Mouse (Mus musculus) heart, adult 2 months (tissue): Measurements from ENCODE around the gene Car9. TPM values are rescaled to one million over a fixed set of nuclear protein-coding genes. Genes with fewer than 3 reads are reported as not detected.

Source experiments
- DNase-seq, 2 experiments: peaks; one replicate each; pipeline ENCODE4 v3.0.0; 2021
- H3K27ac ChIP-seq: fragments of 200-600 bp; 2 replicates; pipeline ENCODE4 v1.8.1; 2022
- H3K27me3 ChIP-seq: fragments of 200-500 bp; 2 replicates; pipeline ENCODE4 v1.6.1; 2012; ENCODE audit warnings: mild to moderate bottlenecking, low read length, inconsistent platforms, mixed read lengths; ENCODE audit not compliant: control insufficient read depth, insufficient read depth
- H3K36me3 ChIP-seq: fragments of 200-500 bp; 2 replicates; pipeline ENCODE4 v1.6.1; 2012; ENCODE audit warnings: low read length, inconsistent platforms; ENCODE audit not compliant: control insufficient read depth, insufficient read depth
- H3K4me1 ChIP-seq: fragments of 200-500 bp; 2 replicates; pipeline ENCODE4 v1.6.1; 2011; ENCODE audit warnings: low read length; ENCODE audit not compliant: control insufficient read depth, insufficient read depth
- H3K4me3 ChIP-seq: fragments of 200-600 bp; 2 replicates; pipeline ENCODE4 v1.8.1; 2022
- H3K79me2 ChIP-seq: fragments of 200-500 bp; replicated peaks from 2 replicates; pipeline ENCODE4 v1.6.1; 2012; ENCODE audit warnings: mild to moderate bottlenecking, inconsistent platforms, low read length, moderate library complexity, mixed read lengths; ENCODE audit not compliant: control insufficient read depth, insufficient read depth
- H3K9ac ChIP-seq: fragments of 200-500 bp; 2 replicates; pipeline ENCODE4 v1.6.1; 2012; ENCODE audit warnings: low read depth, mild to moderate bottlenecking, control low read depth, inconsistent platforms, low read length, mixed read lengths
- CTCF ChIP-seq: fragments of 200-600 bp; IDR thresholded peaks from 2 replicates; pipeline ENCODE4 v1.8.1; 2022; ENCODE audit warnings: antibody characterized with exemption, mild to moderate bottlenecking, moderate library complexity
- EP300 ChIP-seq: fragments of 200-500 bp; IDR thresholded peaks from 2 replicates; pipeline ENCODE4 v1.6.1; 2011; ENCODE audit warnings: low read depth, low read length, control low read depth; ENCODE audit not compliant: insufficient read depth
- POLR2A ChIP-seq: fragments of 200-500 bp; IDR thresholded peaks from 2 replicates; pipeline ENCODE4 v1.6.1; 2011; ENCODE audit warnings: mild to moderate bottlenecking, low read depth, low read length, control low read depth; ENCODE audit not compliant: insufficient read depth
- WGBS: fragments of 180-500 bp; shearing (Covaris S2); methylation state at CpG from one replicate; pipeline ENCODE4 v1.1.7; 2018; 5-methylcytosine and 5-hydroxymethylcytosine counted together
- intact Hi-C: fragments of 180-260 bp; cut with DNase I; formaldehyde crosslinking; loops from one replicate; pipeline ENCODE4 v1.15.1; 2025
- polyA plus RNA-seq: library from polyadenylated mRNA; depleted of rRNA; stranded (reverse); fragments of >200 nt; gene quantifications from 2 replicates; pipeline ENCODE4 v1.2.3, GENCODE M21; 2012; rRNA removed
- total RNA-seq, 2 experiments: library from RNA; stranded (reverse); gene quantifications; 2 replicates each; pipeline ENCODE4 v1.2.3; 2021

The Car9 gene
- total and polyA plus RNA-seq, 3 experiments = 0.11 to 0.55 (median 0.34) TPM

- peak; percentile 66 to 79 for DNase-seq
- peaks cover 14% of the 10 kb centered on the region for H3K36me3 ChIP-seq
- peak overlapping the region; percentile 98 for H3K27ac ChIP-seq
- H3K4me3 ChIP-seq = peak overlapping the region; percentile 33
- intact Hi-C loops = loop anchor here (5.0 kb wide), 2 partner anchors 68 to 97 kb away; partner anchors contain the start of genes Ccdc107 and Hint2
- H3K4me1 ChIP-seq = peaks cover 30% of the 10 kb centered on the region
- peak overlapping the region; percentile 18 for H3K9ac ChIP-seq
- peaks cover 7% of the 10 kb centered on the region for H3K79me2 ChIP-seq
- no peaks in the 10 kb centered on the region for H3K27me3 ChIP-seq
- TF ChIP-seq POLR2A = 0 out of 2 replicates have a peak, but pooled peaks have one; percentile 14
- no peak for TF ChIP-seq CTCF
- 2% methylated on average over 6 of the region's 6 CpGs for WGBS
These were observed 53.5 kb downstream of the Car9 start for GRCm38 (mm10) chr4:43560243-43560611.

- TF ChIP-seq EP300 (no peak), CTCF (no peak), POLR2A (no peak)
- Histone ChIP-seq H3K36me3 (peaks cover 14% of the 10 kb centered on the region), H3K4me1 (peaks cover 30% of the 10 kb centered on the region), H3K27me3 (no peaks in the 10 kb centered on the region), H3K79me2 (peaks cover 7% of the 10 kb centered on the region), H3K9ac (peak overlapping the region; percentile 18), H3K27ac (peak overlapping the region; percentile 98), H3K4me3 (peak overlapping the region; percentile 61)
- 6% methylated on average over 2 of the region's 2 CpGs for WGBS
- no peak for DNase-seq
- intact Hi-C loops = loop anchor here (5.0 kb wide), 2 partner anchors 69 to 96 kb away; partner anchors contain the start of genes Ccdc107 and Hint2
These were observed 54.2 kb downstream of the Car9 start for GRCm38 (mm10) chr4:43560976-43561375.

- no peak for TF ChIP-seq POLR2A
- TF ChIP-seq CTCF = no peak
- TF ChIP-seq EP300 = no peak
- Histone ChIP-seq H3K4me3 (peak overlapping the region; percentile 61), H3K79me2 (peaks cover 7% of the 10 kb centered on the region), H3K36me3 (peaks cover 14% of the 10 kb centered on the region), H3K9ac (peak overlapping the region; percentile 97), H3K27ac (peak overlapping the region; percentile 98), H3K4me1 (peaks cover 30% of the 10 kb centered on the region), H3K27me3 (no peaks in the 10 kb centered on the region)
- intact Hi-C loops = loop anchor here (5.0 kb wide), 2 partner anchors 69 to 96 kb away; partner anchors contain the start of genes Ccdc107 and Hint2
- WGBS = under 1% methylated on average over 16 of the region's 16 CpGs
- DNase-seq = no peak
These were observed 54.8 kb downstream of the Car9 start for GRCm38 (mm10) chr4:43561436-43561996.

GRCm38 (mm10) chr4:43561997-43562768 is 55.4 kb downstream of the Car9 start, which contains the start of the genes Creb3 and Tln1:
TSS of gene Creb3 (plus strand) at chr4:43562332.
TSS of gene Tln1 (minus strand) at chr4:43562691.
- Histone ChIP-seq H3K4me3 (peak within 1 kb of the TSS; percentile 61), H3K27ac (peak within 1 kb of the TSS; percentile 98), H3K36me3 (peaks cover 14% of the 10 kb centered on the region), H3K9ac (peak within 1 kb of the TSS; percentile 97), H3K4me1 (peaks cover 30% of the 10 kb centered on the region), H3K27me3 (no peaks in the 10 kb centered on the region), H3K79me2 (peaks cover 7% of the 10 kb centered on the region)
- peak; percentile 53 for TF ChIP-seq EP300
- peak; percentile 95 for TF ChIP-seq POLR2A
- peak; percentile 26; the same call in 1 of the 2 replicates for TF ChIP-seq CTCF
- under 1% methylated on average over 62 of the region's 62 CpGs for WGBS
- DNase-seq = peak; percentile 94 to 97
- intact Hi-C loops = loop anchor here (2.0 to 5.0 kb wide), 4 partner anchors 15 to 119 kb away; partner anchors contain the start of genes Ccdc107 and Hint2

- TF ChIP-seq EP300 (no peak; the same call in 1 of the 2 replicates), POLR2A (no peak), CTCF (no peak)
- peaks cover 29% of the 10 kb centered on the region for H3K4me1 ChIP-seq
- intact Hi-C loops = loop anchor here (2.0 to 5.0 kb wide), 4 partner anchors 14 to 120 kb away; partner anchors contain the start of genes Ccdc107 and Hint2
- peak overlapping the region; percentile 61 for H3K4me3 ChIP-seq
- under 1% methylated on average over 22 of the region's 22 CpGs for WGBS
- H3K27ac ChIP-seq = peak overlapping the region; percentile 98
- no peak for DNase-seq
- H3K9ac ChIP-seq = peak overlapping the region; percentile 47
- H3K79me2 ChIP-seq = peaks cover 7% of the 10 kb centered on the region
- peaks cover 14% of the 10 kb centered on the region for H3K36me3 ChIP-seq
- no peaks in the 10 kb centered on the region for H3K27me3 ChIP-seq
These were observed 56.2 kb downstream of the Car9 start for GRCm38 (mm10) chr4:43562769-43563600.

Other genes with a start within 250 kb of the Car9 start
- gene Atp8b5, start 239.8 kb upstream of the Car9 start, total RNA-seq = under 1 TPM in 1 of 2 experiments, not detected in 1; 0.08 TPM
- gene Atp8b5, start 239.8 kb upstream of the Car9 start, polyA plus RNA-seq = 0.14 and 0.15 TPM in 2 replicates
- gene Rusc2, start 125.0 kb upstream of the Car9 start, total RNA-seq = 10 to 100 TPM; 43.5 to 45.3 TPM
- 27.2 and 27.5 TPM in 2 replicates for gene Rusc2, start 125.0 kb upstream of the Car9 start, polyA plus RNA-seq
- gene Fam166b, start 77.8 kb upstream of the Car9 start, total RNA-seq = not detected
- 1.4 TPM in 1 of 2 replicates, not detected in the other for gene Fam166b, start 77.8 kb upstream of the Car9 start, polyA plus RNA-seq
- 10 to 100 TPM; 36.6 to 37.5 TPM for gene Tesk1, start 65.0 kb upstream of the Car9 start, total RNA-seq
- 51.5 and 52.6 TPM in 2 replicates for gene Tesk1, start 65.0 kb upstream of the Car9 start, polyA plus RNA-seq
- gene Cd72, start 52.3 kb upstream of the Car9 start, total RNA-seq = 1 to 10 TPM in 1 of 2 experiments, under 1 TPM in 1; 0.97 to 1.0 TPM
- gene Cd72, start 52.3 kb upstream of the Car9 start, polyA plus RNA-seq = 1.8 and 4.8 TPM in 2 replicates
- gene Sit1, start 23.2 kb upstream of the Car9 start, total RNA-seq = under 1 TPM in 1 of 2 experiments, not detected in 1; 0.31 TPM
- gene Sit1, start 23.2 kb upstream of the Car9 start, polyA plus RNA-seq = not detected in 2 replicates
- gene Ccdc107, start 14.1 kb upstream of the Car9 start, total RNA-seq = 10 to 100 TPM; 29.8 to 33.8 TPM
- gene Ccdc107, start 14.1 kb upstream of the Car9 start, polyA plus RNA-seq = 50.8 and 67.9 TPM in 2 replicates
- under 1 TPM; 0.30 to 0.31 TPM for gene Arhgef39, start 7.3 kb upstream of the Car9 start, total RNA-seq
- gene Arhgef39, start 7.3 kb upstream of the Car9 start, polyA plus RNA-seq = 1.6 and 1.7 TPM in 2 replicates
- gene Tpm2, start 16.8 kb downstream of the Car9 start, total RNA-seq = 10 to 100 TPM; 35.4 to 41.2 TPM
- 41.8 and 44.9 TPM in 2 replicates for gene Tpm2, start 16.8 kb downstream of the Car9 start, polyA plus RNA-seq
- gene Creb3, start 55.4 kb downstream of the Car9 start, total RNA-seq = 10 to 100 TPM; 44.0 to 46.5 TPM
- gene Creb3, start 55.4 kb downstream of the Car9 start, polyA plus RNA-seq = 29.8 and 36.8 TPM in 2 replicates
- 100 to 1,000 TPM; 105 to 109 TPM for gene Tln1, start 55.7 kb downstream of the Car9 start, total RNA-seq
- gene Tln1, start 55.7 kb downstream of the Car9 start, polyA plus RNA-seq = 53.1 and 67.0 TPM in 2 replicates
- 10 to 100 TPM; 29.4 to 31.7 TPM for gene Rgp1, start 71.7 kb downstream of the Car9 start, total RNA-seq
- gene Rgp1, start 71.7 kb downstream of the Car9 start, polyA plus RNA-seq = 38.1 and 47.5 TPM in 2 replicates
- 10 to 100 TPM; 11.5 to 13.2 TPM for gene Gba2, start 71.9 kb downstream of the Car9 start, total RNA-seq
- gene Gba2, start 71.9 kb downstream of the Car9 start, polyA plus RNA-seq = 18.2 and 27.4 TPM in 2 replicates
- under 1 TPM; 0.52 to 0.57 TPM for gene Msmp, start 77.5 kb downstream of the Car9 start, total RNA-seq
- 0.62 and 0.67 TPM in 2 replicates for gene Msmp, start 77.5 kb downstream of the Car9 start, polyA plus RNA-seq
- 10 to 100 TPM; 35.9 to 43.4 TPM for gene Npr2, start 125.0 kb downstream of the Car9 start, total RNA-seq
- 57.0 and 63.0 TPM in 2 replicates for gene Npr2, start 125.0 kb downstream of the Car9 start, polyA plus RNA-seq
- gene Spag8, start 146.6 kb downstream of the Car9 start, total RNA-seq = under 1 TPM in 1 of 2 experiments, not detected in 1; 0.29 TPM
- 0.44 and 2.0 TPM in 2 replicates for gene Spag8, start 146.6 kb downstream of the Car9 start, polyA plus RNA-seq
- 100 to 1,000 TPM; 143 to 155 TPM for gene Hint2, start 149.5 kb downstream of the Car9 start, total RNA-seq
- 165 and 201 TPM in 2 replicates for gene Hint2, start 149.5 kb downstream of the Car9 start, polyA plus RNA-seq
- gene Tmem8b, start 162.0 kb downstream of the Car9 start, total RNA-seq = 10 to 100 TPM; 17.9 to 18.2 TPM
- gene Tmem8b, start 162.0 kb downstream of the Car9 start, polyA plus RNA-seq = 21.1 and 22.2 TPM in 2 replicates
- under 1 TPM; 0.16 to 0.43 TPM for gene Fam221b, start 162.2 kb downstream of the Car9 start, total RNA-seq
- 0.18 and 0.35 TPM in 2 replicates for gene Fam221b, start 162.2 kb downstream of the Car9 start, polyA plus RNA-seq
- not detected for gene Olfr70, start 193.8 kb downstream of the Car9 start, total RNA-seq
- gene Olfr70, start 193.8 kb downstream of the Car9 start, polyA plus RNA-seq = not detected in 2 replicates
- gene Olfr71, start 203.3 kb downstream of the Car9 start, total RNA-seq = not detected
- gene Olfr71, start 203.3 kb downstream of the Car9 start, polyA plus RNA-seq = not detected in 2 replicates
- gene Hrct1, start 220.2 kb downstream of the Car9 start, total RNA-seq = 1 to 10 TPM; 4.0 to 4.7 TPM
- 8.8 and 10.7 TPM in 2 replicates for gene Hrct1, start 220.2 kb downstream of the Car9 start, polyA plus RNA-seq
- 1 to 10 TPM; 4.4 to 4.8 TPM for gene Spaar, start 223.1 kb downstream of the Car9 start, total RNA-seq
- gene Spaar, start 223.1 kb downstream of the Car9 start, polyA plus RNA-seq = 5.2 and 7.8 TPM in 2 replicates